Mouse (Mus musculus) embryonic facial prominence, embryonic 10.5 days (tissue): ENCODE results near the gene Prkaa1. TPM values are rescaled to one million over a fixed set of nuclear protein-coding genes. Genes with fewer than 3 reads are reported as not detected.
"Not testable (repeated sequence)": the region's sequence is repeated elsewhere in the genome, so short reads cannot be mapped to it uniquely, and the experiment has no call there.

Experiments used
- DNase-seq: peaks from one replicate; pipeline ENCODE4 v3.0.0-alpha.2; 2017; ENCODE audit warnings: low spot score
- H3K27ac ChIP-seq: fragments of 300-500 bp; sonication (generic); replicated peaks from 2 replicates; pipeline ENCODE4 v1.5.1; 2016; ENCODE audit warnings: mild to moderate bottlenecking
- H3K27me3 ChIP-seq: fragments of 300-500 bp; sonication (generic); replicated peaks from 2 replicates; pipeline ENCODE4 v1.6.1; 2016; ENCODE audit warnings: low read depth, mild to moderate bottlenecking; ENCODE audit not compliant: poor library complexity, severe bottlenecking
- H3K36me3 ChIP-seq: fragments of 300-500 bp; sonication (generic); replicated peaks from 2 replicates; pipeline ENCODE4 v1.6.1; 2016; ENCODE audit warnings: mild to moderate bottlenecking, moderate library complexity
- H3K4me1 ChIP-seq: fragments of 300-500 bp; sonication (generic); 2 replicates; pipeline ENCODE4 v1.6.1; 2016
- H3K4me3 ChIP-seq: fragments of 300-500 bp; sonication (generic); 2 replicates; pipeline ENCODE4 v1.5.1; 2016; ENCODE audit warnings: mild to moderate bottlenecking, moderate library complexity
- H3K9me3 ChIP-seq: fragments of 300-500 bp; sonication (generic); 2 replicates; pipeline ENCODE4 v1.6.1; 2016; ENCODE audit warnings: mild to moderate bottlenecking
- WGBS: fragments of 180-500 bp; shearing (Covaris S2); methylation state at CpG from one replicate; pipeline ENCODE4 v1.1.7; 2016; 5-methylcytosine and 5-hydroxymethylcytosine counted together
- polyA plus RNA-seq: library from polyadenylated mRNA; unstranded; fragments of >200 nt; fragmentation: Nextera tagmentation; extraction: Ambion mirVana; gene quantifications from 2 replicates; pipeline ENCODE4 v1.2.1, GENCODE M21; 2016

Prkaa1 gene
- polyA plus RNA-seq, 1 experiment from 2014 or later = 16.0 TPM

DNA sequence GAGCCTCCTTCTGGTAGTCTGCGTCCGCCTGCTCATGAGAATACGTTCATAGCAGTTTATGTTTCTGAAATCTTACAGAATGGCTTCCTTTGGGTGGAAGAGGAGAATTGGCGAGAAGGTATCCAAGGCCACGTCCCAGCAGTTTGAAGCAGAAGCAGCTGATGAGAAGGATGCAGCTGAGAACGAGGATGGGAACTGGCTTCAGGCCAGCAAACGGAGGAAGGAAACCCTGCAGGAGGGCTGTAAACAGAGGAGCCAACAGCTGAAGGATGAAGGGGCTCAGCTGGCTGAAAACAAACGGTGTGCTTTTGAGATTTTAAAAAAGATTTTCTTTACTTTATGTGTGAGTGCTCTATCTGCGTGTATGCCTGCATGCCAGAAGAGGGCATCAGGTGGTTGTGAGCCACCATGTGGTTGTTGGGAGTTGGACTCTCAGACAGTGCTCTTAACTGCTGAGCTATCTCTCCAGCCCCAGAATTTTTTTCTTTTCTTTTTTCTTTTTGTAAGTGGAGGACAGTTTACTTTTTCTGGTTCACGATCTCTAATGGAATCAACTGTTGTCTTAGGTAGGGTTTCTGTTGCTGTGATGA lies 45.9 kb downstream of the Prkaa1 start:
- Histone ChIP-seq H3K27me3 (no peaks in the 10 kb centered on the region), H3K27ac (no peak overlapping the region), H3K9me3 (no peaks in the 10 kb centered on the region), H3K4me3 (no peak overlapping the region), H3K4me1 (peaks cover 11% of the 10 kb centered on the region), H3K36me3 (peaks cover 32% of the 10 kb centered on the region)
- WGBS = 85% methylated on average over 10 of the region's 10 CpGs
- DNase-seq = no peak

DNA sequence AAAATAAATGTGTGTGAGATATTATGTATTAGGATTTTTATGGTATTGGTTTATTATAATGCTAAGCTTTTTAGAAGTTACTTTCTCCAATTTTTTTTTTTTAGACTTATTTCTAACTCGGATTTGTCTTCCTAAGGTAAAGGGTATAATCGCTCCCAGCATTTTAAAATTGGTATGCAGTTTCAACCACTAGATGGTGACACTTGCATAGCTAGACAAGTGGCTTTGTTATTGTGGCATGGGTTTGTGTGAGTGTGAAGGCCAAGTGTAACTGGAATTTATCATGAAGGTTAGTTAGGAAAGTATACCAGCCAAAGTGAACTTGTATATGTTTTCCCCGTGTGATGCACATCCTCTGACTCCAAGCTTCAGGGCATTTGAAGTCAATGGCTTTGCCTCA lies 50.2 kb downstream of the Prkaa1 start:
- H3K36me3 ChIP-seq = peaks cover 37% of the 10 kb centered on the region
- no peak overlapping the region for H3K4me3 ChIP-seq
- WGBS = 85% methylated on average over 3 of the region's 3 CpGs
- no peaks in the 10 kb centered on the region for H3K9me3 ChIP-seq
- DNase-seq = no peak
- no peak overlapping the region for H3K27ac ChIP-seq
- no peaks in the 10 kb centered on the region for H3K27me3 ChIP-seq
- no peaks in the 10 kb centered on the region for H3K4me1 ChIP-seq

DNA sequence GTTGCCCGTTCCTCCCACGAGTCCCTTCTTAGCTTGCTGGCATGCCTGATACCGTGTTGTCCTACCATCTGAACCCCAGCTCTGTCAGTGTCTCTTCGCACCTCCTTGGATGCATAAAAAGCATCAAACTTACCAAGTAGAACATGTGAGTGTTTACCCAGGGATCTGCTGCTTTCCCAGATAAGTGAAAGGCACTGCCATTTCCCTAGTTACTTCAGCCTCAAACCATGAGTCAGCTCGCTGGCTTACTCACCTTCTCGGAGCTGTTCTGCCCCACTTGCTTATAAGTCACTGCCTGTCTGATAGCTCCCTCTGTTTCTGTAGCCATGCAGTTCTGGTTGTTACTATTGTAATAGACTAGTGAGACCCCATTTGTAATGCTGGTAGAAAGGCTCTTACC lies 50.8 kb downstream of the Prkaa1 start:
- 93% methylated on average over 6 of the region's 6 CpGs for WGBS
- Histone ChIP-seq H3K27ac (no peak overlapping the region), H3K4me3 (no peak overlapping the region), H3K27me3 (no peaks in the 10 kb centered on the region), H3K4me1 (no peaks in the 10 kb centered on the region), H3K36me3 (peaks cover 35% of the 10 kb centered on the region), H3K9me3 (no peaks in the 10 kb centered on the region)
- DNase-seq = no peak

DNA sequence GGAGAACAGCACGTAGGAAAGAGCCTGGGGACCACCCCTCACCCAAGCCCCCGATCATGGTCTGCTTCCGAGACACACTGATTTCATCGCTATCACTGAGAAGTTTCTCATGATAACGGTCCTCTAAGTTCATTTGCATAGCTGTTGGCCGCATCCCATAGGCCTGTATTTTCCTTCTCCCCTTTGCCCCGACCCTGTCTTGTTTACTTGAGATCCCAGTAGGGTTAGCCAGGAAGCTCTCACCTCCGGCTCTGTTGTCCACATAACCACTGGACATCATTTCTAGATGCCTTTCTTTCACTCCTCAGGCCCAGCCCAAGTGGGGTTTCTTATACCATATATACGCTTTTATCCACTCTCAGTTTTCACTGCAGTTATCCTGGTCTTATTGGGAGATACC lies 51.3 kb downstream of the Prkaa1 start:
- 82% methylated on average over 9 of the region's 9 CpGs for WGBS

DNA sequence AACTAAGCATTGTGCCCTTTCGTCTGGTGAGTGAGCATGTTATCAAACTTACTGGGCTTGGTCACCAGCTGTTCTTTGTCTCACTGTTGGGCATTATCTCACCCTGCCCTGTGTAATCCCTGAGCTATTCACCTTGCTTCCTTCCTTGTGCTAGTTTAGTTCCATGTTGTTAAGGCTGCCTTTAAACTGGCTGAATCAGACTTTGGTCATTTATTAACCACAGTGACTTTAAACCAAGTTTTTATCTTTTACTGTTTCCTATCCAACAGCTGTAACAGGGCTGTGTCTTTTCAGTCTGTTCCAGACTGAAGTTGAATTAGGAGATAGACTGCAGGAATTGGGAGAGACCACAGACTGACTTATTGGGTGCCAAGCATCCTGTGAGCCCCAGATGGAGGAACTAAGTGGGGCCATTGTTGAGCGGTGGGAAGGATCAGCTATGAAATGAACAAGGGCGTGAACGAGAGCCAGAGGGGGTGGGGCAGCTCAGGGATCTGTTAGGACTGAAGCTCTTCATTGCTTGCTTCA lies 52.4 kb downstream of the Prkaa1 start:
- H3K4me3 ChIP-seq = no peak overlapping the region
- no peaks in the 10 kb centered on the region for H3K4me1 ChIP-seq
- WGBS = 79% methylated on average over 4 of the region's 4 CpGs
- H3K27me3 ChIP-seq = no peaks in the 10 kb centered on the region
- no peaks in the 10 kb centered on the region for H3K9me3 ChIP-seq
- H3K36me3 ChIP-seq = peaks cover 28% of the 10 kb centered on the region
- no peak overlapping the region for H3K27ac ChIP-seq
- DNase-seq = no peak

More for the DNA sequence above, 51.3 kb downstream of the Prkaa1 start:
- no peak for DNase-seq
- no peaks in the 10 kb centered on the region for H3K27me3 ChIP-seq
- H3K4me1 ChIP-seq = no peaks in the 10 kb centered on the region
- H3K4me3 ChIP-seq = no peak overlapping the region
- no peak overlapping the region for H3K27ac ChIP-seq
- H3K36me3 ChIP-seq = peaks cover 35% of the 10 kb centered on the region
- H3K9me3 ChIP-seq = no peaks in the 10 kb centered on the region

DNA sequence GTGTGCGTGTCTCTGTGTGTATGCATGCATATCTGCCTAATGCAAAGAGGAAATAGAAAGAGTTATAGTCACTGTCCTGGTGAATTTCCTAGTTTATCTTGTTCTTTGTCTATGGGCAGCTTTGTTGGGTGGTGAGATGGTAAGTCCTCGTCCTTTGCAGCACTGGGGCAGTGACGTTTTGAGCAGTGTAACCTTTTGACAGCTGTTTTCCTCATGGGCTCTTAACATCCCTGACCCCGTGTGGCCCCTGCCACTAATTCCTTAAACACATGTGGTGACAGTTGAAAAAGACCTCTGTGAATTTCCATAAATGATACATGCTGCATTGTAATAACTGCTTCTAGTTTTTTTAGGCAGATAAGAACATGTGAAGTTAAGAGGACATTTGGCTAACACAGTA lies 53.0 kb downstream of the Prkaa1 start:
- no peak overlapping the region for H3K27ac ChIP-seq
- peaks cover 22% of the 10 kb centered on the region for H3K36me3 ChIP-seq
- H3K27me3 ChIP-seq = no peaks in the 10 kb centered on the region
- DNase-seq = no peak
- H3K4me1 ChIP-seq = no peaks in the 10 kb centered on the region
- H3K4me3 ChIP-seq = no peak overlapping the region
- no peaks in the 10 kb centered on the region for H3K9me3 ChIP-seq
- WGBS = 52% methylated on average over 4 of the region's 4 CpGs

DNA sequence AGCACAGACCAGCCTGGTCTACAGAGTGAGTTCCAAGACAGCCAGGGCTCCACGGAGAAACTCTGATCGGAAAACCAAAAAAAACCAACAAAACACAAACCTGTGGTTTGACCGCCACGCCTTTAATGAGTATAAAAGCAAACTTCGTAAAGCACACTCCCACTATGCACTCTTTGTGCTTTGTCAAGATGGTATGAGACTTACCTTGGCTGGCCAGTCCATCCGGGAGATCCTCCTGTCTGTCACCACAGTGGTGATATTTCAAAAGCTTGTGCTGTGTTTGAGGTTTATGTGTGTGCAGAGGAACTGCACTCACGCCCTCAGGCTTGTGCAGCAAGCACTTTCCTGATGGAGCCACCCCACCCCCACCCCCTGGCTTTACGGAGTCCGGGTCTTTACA lies 61.6 kb downstream of the Prkaa1 start:
- Histone ChIP-seq H3K27ac (no peak overlapping the region), H3K36me3 (peaks cover 7% of the 10 kb centered on the region), H3K9me3 (no peaks in the 10 kb centered on the region), H3K27me3 (no peaks in the 10 kb centered on the region), H3K4me1 (no peaks in the 10 kb centered on the region), H3K4me3 (no peak overlapping the region)
- DNase-seq = no peak
- 86% methylated on average over 9 of the region's 9 CpGs for WGBS

DNA sequence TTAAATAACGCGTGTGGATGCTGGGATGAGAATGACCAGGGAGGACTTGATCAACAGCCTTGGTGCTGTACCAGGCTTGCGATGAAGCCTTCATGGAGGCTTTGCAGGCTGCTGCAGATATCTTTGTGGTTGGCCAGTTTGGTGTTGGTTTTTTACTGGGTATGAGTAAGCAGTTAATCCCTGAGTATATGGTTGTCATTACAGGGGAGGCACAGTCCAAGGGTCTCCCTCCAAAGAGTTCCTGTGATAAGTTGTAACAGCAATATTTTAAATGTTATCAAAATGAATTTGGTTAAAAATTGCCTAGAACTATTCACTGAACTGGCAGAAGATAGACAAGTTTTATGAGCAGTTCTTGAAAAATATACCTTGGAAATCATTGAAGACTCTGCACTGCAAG lies 65.5 kb downstream of the Prkaa1 start:
- DNase-seq = no peak
- Histone ChIP-seq H3K4me3 (no peak overlapping the region), H3K27ac (no peak overlapping the region), H3K9me3 (no peaks in the 10 kb centered on the region), H3K27me3 (no peaks in the 10 kb centered on the region), H3K4me1 (no peaks in the 10 kb centered on the region), H3K36me3 (peaks cover 9% of the 10 kb centered on the region)
- 98% methylated on average over 3 of the region's 3 CpGs for WGBS

DNA sequence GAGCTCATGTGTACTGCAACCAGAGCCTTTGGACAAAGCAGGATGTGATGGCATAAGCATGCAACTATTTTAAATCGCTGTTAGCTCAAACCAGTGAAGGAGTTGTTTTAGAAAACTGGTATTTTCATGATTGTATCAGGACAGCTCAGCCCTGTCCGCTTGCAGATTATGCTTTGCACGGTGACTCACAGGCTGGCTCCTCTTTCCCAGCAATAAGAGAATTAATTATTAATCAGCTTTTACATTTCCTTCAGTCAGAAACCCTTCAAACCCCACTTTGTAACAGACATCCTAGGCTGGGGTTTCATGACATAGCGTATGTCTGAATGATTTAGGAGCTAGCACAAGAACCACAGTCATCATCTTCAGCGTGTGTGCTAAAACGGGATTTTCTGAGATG lies 76.8 kb downstream of the Prkaa1 start:
- no peak for DNase-seq
- Histone ChIP-seq H3K36me3 (peaks cover 4% of the 10 kb centered on the region; the same call in 1 of the 2 replicates), H3K4me1 (no peaks in the 10 kb centered on the region), H3K27ac (no peak overlapping the region), H3K4me3 (no peak overlapping the region), H3K9me3 (no peaks in the 10 kb centered on the region), H3K27me3 (no peaks in the 10 kb centered on the region)
- WGBS = 94% methylated on average over 6 of the region's 6 CpGs

DNA sequence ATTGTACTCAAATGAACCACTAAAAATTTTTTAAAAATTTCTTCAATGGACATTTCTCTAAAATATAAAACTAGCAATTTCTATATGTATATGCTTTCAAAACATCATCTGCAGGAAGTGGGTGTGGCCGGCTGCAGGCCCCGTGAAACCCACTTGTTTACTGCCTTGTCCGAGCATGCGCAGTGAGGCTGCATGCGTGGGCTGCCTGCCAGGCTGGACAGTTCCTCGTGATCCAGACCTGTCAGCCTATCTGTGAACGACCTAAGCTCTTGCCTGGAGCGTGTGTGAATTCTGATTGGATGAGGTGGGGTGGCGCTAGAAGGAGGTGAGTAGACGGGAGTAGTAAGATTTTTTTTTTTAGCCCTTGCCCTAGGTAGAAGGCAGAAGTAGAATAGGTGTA lies 87.1 kb downstream of the Prkaa1 start:
- H3K27me3 ChIP-seq, H3K27ac ChIP-seq, DNase-seq, H3K4me1 ChIP-seq, H3K36me3 ChIP-seq, H3K9me3 ChIP-seq, H3K4me3 ChIP-seq: not testable (repeated sequence)
- 85% methylated on average over 10 of the region's 10 CpGs for WGBS

Other genes starting within 250 kb of the Prkaa1 start
- gene Mroh2b, start 245.1 kb upstream of the Prkaa1 start, polyA plus RNA-seq = not detected in 2 replicates
- 0.08 and 0.09 TPM in 2 replicates for gene C7, start 80.1 kb upstream of the Prkaa1 start, polyA plus RNA-seq
- gene Card6, start 35.3 kb upstream of the Prkaa1 start, polyA plus RNA-seq = 0.52 and 0.95 TPM in 2 replicates
- 494 and 521 TPM in 2 replicates for gene Rpl37, start 27.2 kb upstream of the Prkaa1 start, polyA plus RNA-seq
- 34.9 and 35.7 TPM in 2 replicates for gene Ttc33, start 41.7 kb downstream of the Prkaa1 start, polyA plus RNA-seq
- gene Ptger4, start 100.3 kb downstream of the Prkaa1 start, polyA plus RNA-seq = 1.00 and 1.0 TPM in 2 replicates